Mouse (Mus musculus) bone marrow, adult 2 months (tissue): ENCODE results near the gene D030056L22Rik.

Experiments used
- CTCF ChIP-seq: fragments of 200-500 bp; IDR thresholded peaks from 2 replicates; pipeline ENCODE4 v1.5.1; 2011; ENCODE audit warnings: low read length, control low read depth; ENCODE audit not compliant: control insufficient read depth, insufficient read depth
- POLR2A ChIP-seq: fragments of 200-500 bp; IDR thresholded peaks from 2 replicates; pipeline ENCODE4 v1.6.1; 2011; ENCODE audit warnings: low read depth, mild to moderate bottlenecking, control low read depth, low read length, borderline replicate concordance; ENCODE audit not compliant: control insufficient read depth

DNA sequence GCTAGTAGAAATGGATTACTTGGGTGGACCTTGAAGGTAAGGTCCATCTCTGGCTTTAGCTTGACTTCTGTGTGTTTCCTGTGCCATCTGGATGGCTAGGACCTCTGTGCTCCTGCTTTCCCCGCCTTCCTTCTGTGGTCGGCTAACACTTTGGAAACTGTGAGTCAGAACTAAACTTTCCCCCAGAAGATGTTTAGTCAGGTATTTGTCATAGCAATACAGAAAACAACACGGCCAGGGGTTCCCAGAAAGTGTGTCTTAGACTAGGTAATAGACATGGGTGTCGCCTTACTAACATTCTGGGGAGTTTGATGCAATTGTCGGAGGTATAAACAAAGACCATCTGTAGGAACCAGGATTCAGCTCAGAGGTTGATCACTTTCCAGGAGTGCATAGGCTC lies 53.4 kb downstream of the D030056L22Rik start:
- TF ChIP-seq CTCF = no peak
- TF ChIP-seq POLR2A = no peak
